Mouse (Mus musculus) myocyte (in vitro differentiated cells): ENCODE results near the gene 5730596B20Rik. TPM values are rescaled to one million over a fixed set of nuclear protein-coding genes. Genes with fewer than 3 reads are reported as not detected.

Source experiments
- H3K27me3 ChIP-seq: one replicate; pipeline ENCODE4 v1.6.1; 2011; ENCODE audit not compliant: control insufficient read depth, insufficient read depth, insufficient read length
- H3K36me3 ChIP-seq: one replicate; pipeline ENCODE4 v1.6.1; 2011; ENCODE audit not compliant: control insufficient read depth, insufficient read depth
- H3K4me2 ChIP-seq: one replicate; pipeline ENCODE4 v1.6.1; 2011; ENCODE audit warnings: low read depth, control low read depth
- H3K4me3 ChIP-seq: one replicate; pipeline ENCODE4 v1.5.1; 2011; ENCODE audit warnings: mild to moderate bottlenecking, control low read depth, moderate library complexity
- H3K79me2 ChIP-seq: one replicate; pipeline ENCODE4 v1.6.1; 2011; ENCODE audit not compliant: control insufficient read depth, insufficient read depth
- H3ac ChIP-seq: one replicate; pipeline ENCODE4 v1.6.1; 2011; ENCODE audit not compliant: control insufficient read depth, insufficient read length
- CEBPB ChIP-seq: IDR thresholded peaks from 2 replicates; pipeline ENCODE4 v1.6.1; 2011; ENCODE audit warnings: mild to moderate bottlenecking, moderate library complexity; ENCODE audit not compliant: poor library complexity, insufficient read depth, severe bottlenecking
- E2F4 ChIP-seq: IDR thresholded peaks from one replicate; pipeline ENCODE4 v1.6.1; 2011; ENCODE audit warnings: mild to moderate bottlenecking, control low read depth, moderate library complexity; ENCODE audit not compliant: insufficient read depth
- MAX ChIP-seq: IDR thresholded peaks from one replicate; pipeline ENCODE4 v1.6.1; 2011; ENCODE audit warnings: low read depth, mild to moderate bottlenecking, control low read depth
- MYOD1 ChIP-seq, 3 experiments: IDR thresholded peaks; one replicate each; pipeline ENCODE4 v1.6.1; 2011; ENCODE audit warnings: control low read depth in 2 of 3, low read depth in 2 of 3, mild to moderate bottlenecking in 2 of 3, moderate library complexity in 1 of 3; ENCODE audit not compliant: insufficient read length in 2 of 3, control insufficient read depth in 1 of 3
- MYOG ChIP-seq, 3 experiments: IDR thresholded peaks; one replicate each; pipeline ENCODE4 v1.6.1; 2011; ENCODE audit warnings: control low read depth in 2 of 3, low read depth in 2 of 3, mild to moderate bottlenecking in 2 of 3; ENCODE audit not compliant: insufficient read length in 2 of 3, control insufficient read depth in 1 of 3, insufficient read depth in 1 of 3
- POLR2A ChIP-seq: IDR thresholded peaks from one replicate; pipeline ENCODE4 v1.6.1; 2011; ENCODE audit warnings: low read depth, mild to moderate bottlenecking, control low read depth, moderate library complexity; ENCODE audit not compliant: insufficient read length
- POLR2AphosphoS2 ChIP-seq: IDR thresholded peaks from one replicate; pipeline ENCODE4 v1.6.1; 2011; ENCODE audit warnings: low read depth, control low read depth; ENCODE audit not compliant: insufficient read length
- REST ChIP-seq: IDR thresholded peaks from one replicate; pipeline ENCODE4 v1.6.1; 2011; ENCODE audit warnings: mild to moderate bottlenecking, control low read depth, moderate library complexity; ENCODE audit not compliant: insufficient read depth, insufficient read length
- SRF ChIP-seq: IDR thresholded peaks from one replicate; pipeline ENCODE4 v1.6.1; 2011; ENCODE audit warnings: low read depth; ENCODE audit not compliant: control insufficient read depth, insufficient read length
- TCF12 ChIP-seq: IDR thresholded peaks from one replicate; pipeline ENCODE4 v1.6.1; 2011; ENCODE audit warnings: mild to moderate bottlenecking, control low read depth; ENCODE audit not compliant: poor library complexity, insufficient read depth, severe bottlenecking
- TCF3 ChIP-seq: IDR thresholded peaks from one replicate; pipeline ENCODE4 v1.6.1; 2011; ENCODE audit warnings: low read depth, control low read depth; ENCODE audit not compliant: insufficient read length
- USF1 ChIP-seq: IDR thresholded peaks from one replicate; pipeline ENCODE4 v1.6.1; 2011; ENCODE audit warnings: low read depth, mild to moderate bottlenecking, control low read depth, moderate library complexity
- polyA plus RNA-seq: library from polyadenylated mRNA; unstranded; fragments of >200 nt; fragmentation: generic; extraction: Trizol; gene quantifications from one replicate; pipeline ENCODE4 v1.2.1, GENCODE M21; 2012; ENCODE audit warnings: missing spikeins

The 5730596B20Rik gene
- polyA plus RNA-seq, result 0.11 TPM

DNA sequence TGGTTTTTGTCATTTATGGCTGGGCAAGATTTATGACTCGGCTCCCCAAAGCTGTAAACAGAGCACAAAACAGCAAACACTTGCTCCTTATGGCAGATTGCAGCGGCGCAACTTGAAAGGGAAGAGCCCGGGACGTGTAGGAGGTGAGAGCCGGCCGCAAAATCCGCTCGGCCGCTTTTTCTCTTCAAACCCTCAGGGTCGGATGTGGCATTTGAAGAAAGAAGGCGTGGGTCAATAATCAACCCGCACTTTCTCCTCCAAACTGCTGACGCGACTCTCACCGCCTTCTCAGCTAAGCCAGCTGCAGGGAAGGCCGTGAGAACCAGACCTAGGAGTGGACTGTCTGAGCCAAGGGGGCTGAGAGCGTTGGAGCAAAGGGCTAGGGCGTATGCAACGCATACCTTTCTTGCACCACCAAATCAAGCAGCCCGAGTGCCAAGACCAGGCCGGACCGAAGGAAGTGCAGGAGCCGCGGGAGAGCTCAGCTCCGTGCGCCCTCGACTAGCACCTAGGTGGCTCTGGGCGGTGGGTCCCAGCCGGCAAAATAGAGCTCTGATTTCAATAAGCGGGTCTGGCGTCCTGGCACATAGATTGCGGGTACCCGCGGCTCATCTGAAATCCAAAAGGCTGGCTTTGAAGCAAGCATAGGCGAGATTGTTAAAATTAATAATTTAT is at the start of gene 5730596B20Rik:
TSS of gene 5730596B20Rik (plus strand) at position 438 of the 675 bp plus-strand sequence.
- TF ChIP-seq TCF12 (no peak), CEBPB (no peak), MYOG (IDR thresholded peaks at IDR 0.05; ENCODE audit: control insufficient read depth in 1 of 3, insufficient read depth in 1 of 3, insufficient read length in 2 of 3, low read depth in 2 of 3) (no peak), SRF (no peak), REST (no peak), POLR2A (no peak), TCF3 (no peak), USF1 (no peak), MAX (no peak), E2F4 (no peak)
- H3K79me2 ChIP-seq, result no peaks in the 10 kb centered on the region
- no peaks in the 10 kb centered on the region for H3K36me3 ChIP-seq
- no peak within 1 kb of the TSS for H3ac ChIP-seq
- H3K27me3 ChIP-seq, result no peaks in the 10 kb centered on the region
- H3K4me3 ChIP-seq, result no peak within 1 kb of the TSS
- no peak within 1 kb of the TSS for H3K4me2 ChIP-seq

- H3K27me3 ChIP-seq, result no peaks in the 10 kb centered on the region
- no peak for TF ChIP-seq TCF12
- TF ChIP-seq REST, result no peak
- no peak for TF ChIP-seq USF1
- TF ChIP-seq POLR2A, result no peak
- TF ChIP-seq E2F4, result no peak
- TF ChIP-seq MYOD1 (IDR thresholded peaks at IDR 0.05; ENCODE audit: control insufficient read depth in 1 of 3, insufficient read length in 2 of 3, low read depth in 2 of 3), result no peak
- no peaks in the 10 kb centered on the region for H3K79me2 ChIP-seq
These were observed 39.3 kb upstream of the 5730596B20Rik start for GRCm38 (mm10) chr6:52137841-52138535.

GRCm38 (mm10) chr6:52138576-52138975 is 38.7 kb upstream of the 5730596B20Rik start:
- TF ChIP-seq USF1 (no peak), SRF (no peak), MYOD1 (IDR thresholded peaks at IDR 0.05; ENCODE audit: control insufficient read depth in 1 of 3, insufficient read length in 2 of 3, low read depth in 2 of 3) (no peak), POLR2AphosphoS2 (no peak), MAX (no peak), CEBPB (no peak), POLR2A (no peak), TCF12 (no peak), E2F4 (no peak), REST (no peak), MYOG (IDR thresholded peaks at IDR 0.05; ENCODE audit: control insufficient read depth in 1 of 3, insufficient read depth in 1 of 3, insufficient read length in 2 of 3, low read depth in 2 of 3) (no peak), TCF3 (no peak)
- no peak overlapping the region for H3K4me3 ChIP-seq
- no peak overlapping the region for H3ac ChIP-seq
- H3K79me2 ChIP-seq, result no peaks in the 10 kb centered on the region
- no peaks in the 10 kb centered on the region for H3K27me3 ChIP-seq
- no peaks in the 10 kb centered on the region for H3K36me3 ChIP-seq
- no peak overlapping the region for H3K4me2 ChIP-seq

More at GRCm38 (mm10) chr6:52137841-52138535, 39.3 kb upstream of the 5730596B20Rik start:
- Histone ChIP-seq H3K36me3 (no peaks in the 10 kb centered on the region), H3K4me3 (no peak overlapping the region), H3ac (no peak overlapping the region), H3K4me2 (no peak overlapping the region)

DNA sequence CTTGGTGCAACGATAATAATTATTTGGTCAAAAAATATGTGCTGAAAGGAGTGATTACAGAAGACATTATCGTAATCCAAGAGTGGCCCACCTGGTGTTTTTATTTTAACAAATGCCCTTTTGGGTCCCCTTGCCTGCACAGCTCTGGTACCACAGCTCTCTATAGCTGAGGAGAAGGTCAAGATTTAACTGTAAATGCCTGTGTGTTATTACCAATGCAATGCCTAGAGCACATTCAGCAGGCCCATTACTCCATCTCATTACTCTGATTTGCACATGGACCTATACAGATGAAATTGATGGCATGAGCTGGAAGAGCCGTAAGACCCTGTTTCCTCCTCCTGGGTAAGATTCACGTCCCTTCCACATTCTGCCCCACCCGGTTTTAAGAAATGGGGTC is 38.2 kb upstream of the 5730596B20Rik start:
- Histone ChIP-seq H3K4me3 (no peak overlapping the region), H3K79me2 (no peaks in the 10 kb centered on the region), H3K27me3 (no peaks in the 10 kb centered on the region), H3K4me2 (no peak overlapping the region), H3ac (no peak overlapping the region), H3K36me3 (no peaks in the 10 kb centered on the region)
- no peak for TF ChIP-seq CEBPB
- no peak for TF ChIP-seq MYOD1 (IDR thresholded peaks at IDR 0.05; ENCODE audit: control insufficient read depth in 1 of 3, insufficient read length in 2 of 3, low read depth in 2 of 3)
- no peak for TF ChIP-seq POLR2AphosphoS2
- no peak for TF ChIP-seq MYOG (IDR thresholded peaks at IDR 0.05; ENCODE audit: control insufficient read depth in 1 of 3, insufficient read depth in 1 of 3, insufficient read length in 2 of 3, low read depth in 2 of 3)
- no peak for TF ChIP-seq MAX
- no peak for TF ChIP-seq TCF3
- no peak for TF ChIP-seq E2F4
- no peak for TF ChIP-seq TCF12
- TF ChIP-seq USF1, result no peak
- TF ChIP-seq POLR2A, result no peak
- TF ChIP-seq REST, result no peak
- TF ChIP-seq SRF, result no peak
